Mouse (Mus musculus) erythroblast, embryonic 14.5 days (primary cell): ENCODE results near the gene Prr3.

Source experiments
- GATA1 ChIP-seq: IDR thresholded peaks from 2 replicates; pipeline ENCODE4 v1.6.1; 2012; ENCODE audit warnings: low read length, inconsistent platforms, mixed read lengths
- TAL1 ChIP-seq: IDR thresholded peaks from 3 replicates; pipeline ENCODE4 v1.6.1; 2012; ENCODE audit warnings: low read length, inconsistent platforms, mixed read lengths

DNA sequence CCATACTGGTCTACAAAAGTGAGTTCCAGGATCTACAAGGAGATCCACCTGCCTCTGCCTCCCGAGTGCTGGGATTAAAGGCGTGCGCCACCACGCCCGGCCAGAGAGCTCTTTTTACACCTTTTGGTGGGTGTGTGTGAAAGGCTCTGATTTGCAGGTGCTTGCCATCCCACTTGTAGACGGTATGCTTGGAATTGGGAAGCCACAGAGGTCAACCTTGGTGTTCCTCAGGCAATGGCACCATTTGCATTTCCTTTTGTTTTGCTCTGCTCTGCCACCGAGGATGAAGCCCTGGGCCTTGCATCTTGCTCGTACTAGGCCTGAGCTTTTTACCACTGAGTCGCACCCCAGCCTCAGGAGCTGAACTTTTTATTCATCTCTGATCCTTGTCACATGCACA is 1.7 kb upstream of the Prr3 start:
- TF ChIP-seq GATA1 (no peak), TAL1 (no peak)
